Mouse (Mus musculus) layer of hippocampus, adult 6 months (tissue): ENCODE measurements around the gene Ccl2. TPM values are rescaled to one million over a fixed set of nuclear protein-coding genes. Genes with fewer than 3 reads are reported as not detected.

Experiments used
- long read RNA-seq, 2 experiments: library from polyadenylated mRNA; unstranded; transcript quantifications; one replicate each; pipeline ENCODE4 v2.0.0; 2019 to 2020
- polyA plus RNA-seq: library from polyadenylated mRNA; unstranded; fragments of <200 nt; fragmentation: Nextera tagmentation; gene quantifications from 2 replicates; pipeline ENCODE4 v1.2.3, GENCODE M21; 2021

Ccl2 gene
- polyA plus RNA-seq = 0.36 and 1.4 TPM in 2 replicates
- long read RNA-seq, experiment 1 = 0 reads
- long read RNA-seq, experiment 2 = 0 reads

GRCm38 (mm10) chr11:82035356-82035755, at the start of gene Ccl2:
Ccl2 (plus strand) TSS chr11:82035571.

GRCm38 (mm10) chr11:82038535-82038934, 3.2 kb downstream of the Ccl2 start, which contains the start of gene Gm17268:
Gm17268 (minus strand) TSS chr11:82038562.

GRCm38 (mm10) chr11:82045471-82045870, 10.1 kb downstream of the Ccl2 start, which contains the start of gene Ccl7:
Ccl7 (plus strand) TSS chr11:82045712.

GRCm38 (mm10) chr11:82057646-82058045, 22.3 kb downstream of the Ccl2 start, which contains the start of gene Ccl11:
Ccl11 (plus strand) TSS chr11:82057823.

Other genes with a start within 250 kb of the Ccl2 start
- 0.06 and 0.09 TPM in 2 replicates for gene 5530401A14Rik, start 174.9 kb upstream of the Ccl2 start, polyA plus RNA-seq
- 8.4 and 9.6 TPM in 2 replicates for gene Asic2, start 67.1 kb upstream of the Ccl2 start, polyA plus RNA-seq
- not detected in 2 replicates for gene Gm17268, start 3.0 kb downstream of the Ccl2 start, polyA plus RNA-seq
- gene Ccl7, start 10.1 kb downstream of the Ccl2 start, polyA plus RNA-seq = 0.36 and 0.44 TPM in 2 replicates
- gene Ccl11, start 22.3 kb downstream of the Ccl2 start, polyA plus RNA-seq = not detected in 2 replicates
- gene Ccl12, start 66.3 kb downstream of the Ccl2 start, polyA plus RNA-seq = 7.8 and 13.7 TPM in 2 replicates
- gene Ccl8, start 79.6 kb downstream of the Ccl2 start, polyA plus RNA-seq = 0.58 TPM in 1 of 2 replicates, not detected in the other